Mouse (Mus musculus): ENCODE data around the gene Aadacl3.

DNA sequence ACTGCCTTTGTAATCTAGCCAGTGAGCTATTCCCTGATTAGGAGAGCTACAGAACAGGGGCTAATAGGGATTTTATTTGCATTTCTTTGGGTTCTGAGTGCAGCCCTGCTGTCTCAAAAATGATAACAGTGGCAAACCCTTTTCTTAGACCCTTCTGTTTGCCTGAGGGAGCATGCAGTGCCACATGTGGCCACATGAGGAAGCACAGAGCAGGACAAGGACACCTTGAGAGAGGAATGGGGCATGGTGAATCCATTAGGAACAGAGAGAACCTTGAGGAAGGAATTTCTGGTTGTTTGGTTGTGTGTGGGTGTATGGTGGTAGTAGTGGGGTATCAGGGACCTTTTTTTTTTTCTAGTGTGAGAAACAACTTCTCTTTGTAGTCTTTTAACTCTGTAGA lies 42.9 kb downstream of the Aadacl3 start:
- TF ChIP-seq POLR2A (IDR thresholded peaks at IDR 0.05; ENCODE audit: borderline replicate concordance, control insufficient read depth, low read depth, low read length) (no peak), CTCF (IDR thresholded peaks at IDR 0.05; ENCODE audit: control insufficient read depth, insufficient read depth, low read length) (0 out of 2 replicates have a peak, but pooled peaks have one; percentile 29)
